Mouse (Mus musculus) stomach, postnatal 0 days (tissue): ENCODE results near the gene Padi3.

Experiments
- CTCF ChIP-seq: IDR thresholded peaks from 2 replicates; pipeline ENCODE4 v1.5.1; 2016; ENCODE audit warnings: antibody characterized with exemption, low read depth, mild to moderate bottlenecking, moderate library complexity
- EP300 ChIP-seq: optimal IDR thresholded peaks from 2 replicates; pipeline ENCODE3; 2016; ENCODE audit warnings: antibody characterized with exemption

DNA sequence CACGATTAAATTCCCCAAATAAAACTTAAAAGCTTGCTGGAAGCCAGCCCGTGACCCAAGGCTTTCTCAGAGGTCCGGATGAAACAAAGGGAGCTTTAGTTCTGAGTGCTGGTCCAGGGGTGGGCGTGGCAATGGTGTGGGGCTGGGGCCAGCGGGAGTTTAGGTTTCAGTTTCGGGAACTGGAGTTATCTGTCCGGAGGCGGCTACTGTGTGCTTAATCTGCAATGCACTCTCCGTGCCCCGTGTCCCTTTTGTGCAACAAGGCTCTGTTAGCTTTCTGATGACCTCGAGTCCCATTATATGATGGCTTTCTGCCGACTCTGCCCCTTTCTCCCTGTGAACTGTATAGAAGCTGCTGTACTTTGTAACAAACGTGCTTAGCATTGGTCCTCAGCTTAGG lies 40.0 kb downstream of the Padi3 start:
- no peak for TF ChIP-seq CTCF
- TF ChIP-seq EP300: no peak
